Mouse (Mus musculus) right cerebral cortex, adult 18-20 months (tissue): ENCODE results near the gene Sox6.

ENCODE experiments used
- DNase-seq: peaks from one replicate; pipeline ENCODE4 v3.0.0; 2022; ENCODE audit warnings: mixed read lengths

The Sox6 gene

DNA sequence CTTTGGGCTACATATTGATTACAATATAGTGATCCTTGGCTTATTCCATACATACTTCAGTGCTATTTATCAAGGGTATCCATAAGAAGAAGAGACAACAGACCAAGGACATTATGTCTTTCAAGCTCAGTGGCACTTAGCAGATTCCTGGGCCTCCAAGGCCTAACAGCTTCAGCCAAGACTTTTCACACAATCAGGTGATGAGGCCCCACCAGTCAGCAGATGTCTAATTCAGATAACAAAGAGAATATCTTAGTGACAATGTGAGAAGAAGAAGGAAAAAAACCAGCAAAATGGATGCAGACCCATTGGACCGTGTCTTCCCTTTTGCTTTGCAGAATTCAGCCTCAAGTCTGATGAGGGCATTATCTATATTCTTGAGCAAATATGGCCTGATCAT lies 150.0 kb downstream of the Sox6 start:
- no peak for DNase-seq

- no peak for DNase-seq
Observed at GRCm38 (mm10) chr7:115888120-115888519, 150.5 kb downstream of the Sox6 start.

DNA sequence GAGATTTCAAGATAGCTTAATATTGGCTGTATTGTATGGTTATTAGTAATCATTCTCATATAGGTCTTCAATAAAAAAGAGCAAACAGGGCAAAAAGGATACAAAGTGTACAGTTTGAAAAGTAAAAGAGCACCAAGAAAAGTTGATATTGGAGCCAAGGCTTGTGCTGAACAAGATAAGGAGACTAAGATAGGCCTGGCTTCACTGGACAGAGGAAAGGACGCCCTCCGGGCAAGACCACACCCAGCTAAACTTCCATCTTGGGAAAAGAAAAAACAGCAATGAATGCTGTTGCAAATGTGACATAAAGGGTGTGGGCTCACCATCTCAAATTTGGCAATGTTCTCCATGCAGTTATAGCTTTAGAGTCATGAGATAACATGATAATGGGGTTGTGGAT lies 165.7 kb downstream of the Sox6 start:
- no peak for DNase-seq

DNA sequence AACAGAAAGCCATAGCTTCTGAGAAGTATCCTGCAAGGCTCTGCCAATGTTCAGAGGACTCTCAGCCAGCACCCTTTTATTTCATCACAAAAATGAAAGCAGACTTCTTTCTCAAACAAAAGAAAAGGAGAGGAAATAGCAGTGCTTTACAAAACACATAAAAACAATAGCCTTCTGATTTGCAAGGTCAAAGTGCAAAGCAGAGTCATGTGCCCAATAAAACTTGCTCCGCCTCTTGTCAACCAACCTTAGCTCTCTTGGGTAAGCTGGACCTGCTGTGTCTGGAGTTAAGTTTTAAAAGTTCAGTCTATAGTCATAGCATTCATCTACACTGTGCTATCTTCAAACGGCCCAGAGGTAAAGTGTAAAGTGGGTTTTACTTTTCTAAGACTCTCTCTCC lies 170.1 kb downstream of the Sox6 start:
- no peak for DNase-seq

DNA sequence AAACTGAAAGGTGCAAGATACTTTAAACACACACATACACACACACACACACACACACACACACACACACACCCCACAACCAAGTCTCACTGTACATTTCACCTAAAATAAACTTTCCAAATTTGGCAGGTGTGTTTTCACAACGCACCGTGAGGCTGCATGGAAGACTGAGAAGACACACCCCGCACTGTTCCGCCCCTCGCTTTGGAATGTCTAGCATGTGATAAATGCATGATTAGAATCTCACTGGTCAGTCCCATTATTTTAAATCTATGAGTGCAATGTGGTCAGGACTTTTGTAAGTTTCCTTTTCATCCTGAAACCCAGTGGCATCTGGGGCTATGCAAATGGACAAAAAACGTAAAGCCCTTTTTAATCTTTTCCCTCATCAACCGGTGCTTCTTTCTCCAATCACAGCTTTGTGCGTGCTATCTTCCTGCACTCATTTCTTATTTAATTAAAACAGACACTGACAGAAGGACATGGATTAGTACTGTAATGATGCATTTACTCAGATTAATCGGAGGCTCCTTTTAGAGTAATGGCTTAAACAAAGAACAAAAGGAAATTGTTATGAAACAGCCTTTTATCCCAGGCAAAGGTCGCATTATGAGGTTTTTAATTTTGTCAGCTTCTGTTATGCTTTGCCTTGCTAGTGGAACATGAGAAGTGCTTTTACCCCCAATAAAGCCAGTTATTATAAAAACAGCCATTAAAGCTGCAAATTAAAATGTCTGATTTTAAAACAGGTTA lies 170.9 kb downstream of the Sox6 start:
- no peak for DNase-seq

DNA sequence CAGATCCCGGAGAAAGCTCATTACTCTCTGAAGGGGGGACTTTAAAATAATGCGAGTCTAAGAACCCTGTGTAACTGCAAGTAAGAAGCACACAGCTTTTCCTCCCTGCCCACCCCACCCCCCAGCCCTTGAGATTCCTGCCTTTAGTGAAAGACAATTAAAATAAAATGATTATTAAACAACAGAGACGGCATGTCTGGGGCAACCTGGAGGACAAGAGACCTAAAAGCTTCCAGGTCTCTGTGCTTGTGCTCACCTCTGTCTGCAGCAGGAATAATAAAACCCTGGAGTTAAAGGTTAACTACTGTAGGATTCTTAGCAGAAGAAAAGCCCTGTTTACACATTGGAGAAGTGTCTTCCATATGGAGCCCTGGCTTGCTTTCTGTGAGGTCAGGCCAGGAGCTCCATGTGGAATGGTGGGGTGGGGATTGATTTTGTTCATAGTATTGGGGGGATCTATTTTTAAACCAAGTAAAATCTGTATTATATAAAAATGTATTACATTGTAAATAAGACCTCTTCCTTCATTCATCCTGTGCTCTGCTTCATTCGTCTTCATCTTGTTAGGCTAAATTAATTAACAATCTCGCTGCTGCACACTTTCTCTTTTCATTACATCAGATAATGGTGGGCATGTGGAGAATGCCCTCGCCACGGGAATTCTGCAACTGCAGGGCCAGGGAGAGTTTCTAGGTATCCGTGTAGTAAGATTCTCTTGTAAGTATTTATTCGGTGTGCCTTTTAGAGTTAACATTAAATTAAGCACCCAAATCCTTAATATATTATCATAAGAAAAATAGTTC lies 171.7 kb downstream of the Sox6 start:
- no peak for DNase-seq

- no peak for DNase-seq
Observed at GRCm38 (mm10) chr7:115865979-115866697, 172.5 kb downstream of the Sox6 start.

DNA sequence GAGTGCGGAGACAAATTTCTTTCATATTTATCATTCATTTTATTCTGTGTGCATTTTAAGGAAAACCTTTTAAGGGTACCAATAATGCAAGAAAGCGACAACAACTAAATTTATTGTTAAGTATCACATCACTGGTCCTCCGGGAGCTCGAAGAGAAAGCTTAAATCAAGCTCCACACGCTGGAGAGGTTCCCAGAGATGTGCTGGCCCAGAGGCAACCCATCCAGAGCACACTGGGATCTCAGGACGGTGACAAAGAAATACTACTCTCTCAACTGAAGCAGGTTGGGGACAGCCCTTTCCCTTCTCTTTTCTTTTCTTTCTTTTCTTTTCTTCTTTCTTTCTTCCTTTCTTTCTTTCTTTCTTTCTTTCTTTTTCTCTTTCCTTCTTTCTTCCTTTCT lies 173.4 kb downstream of the Sox6 start:
- no peak for DNase-seq

DNA sequence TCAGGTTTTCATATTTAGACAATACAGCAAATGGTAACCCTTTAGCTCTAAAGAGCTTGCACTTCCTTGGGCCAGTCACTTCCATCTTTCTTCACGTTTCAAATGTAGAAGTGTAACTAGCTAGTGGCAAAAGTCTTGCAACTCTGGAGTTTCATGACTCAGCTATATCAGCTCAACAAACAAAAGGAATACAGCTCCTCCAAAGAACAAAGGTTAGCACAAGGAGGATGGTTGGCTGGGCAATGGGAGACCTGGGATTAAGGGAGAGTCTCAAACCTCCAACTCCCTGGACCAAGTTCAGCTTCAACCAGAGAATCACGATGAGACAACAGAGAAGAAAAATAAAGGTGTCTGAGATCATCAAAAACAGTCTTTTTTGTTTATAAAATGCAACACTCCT lies 174.2 kb downstream of the Sox6 start:
- DNase-seq: no peak

DNA sequence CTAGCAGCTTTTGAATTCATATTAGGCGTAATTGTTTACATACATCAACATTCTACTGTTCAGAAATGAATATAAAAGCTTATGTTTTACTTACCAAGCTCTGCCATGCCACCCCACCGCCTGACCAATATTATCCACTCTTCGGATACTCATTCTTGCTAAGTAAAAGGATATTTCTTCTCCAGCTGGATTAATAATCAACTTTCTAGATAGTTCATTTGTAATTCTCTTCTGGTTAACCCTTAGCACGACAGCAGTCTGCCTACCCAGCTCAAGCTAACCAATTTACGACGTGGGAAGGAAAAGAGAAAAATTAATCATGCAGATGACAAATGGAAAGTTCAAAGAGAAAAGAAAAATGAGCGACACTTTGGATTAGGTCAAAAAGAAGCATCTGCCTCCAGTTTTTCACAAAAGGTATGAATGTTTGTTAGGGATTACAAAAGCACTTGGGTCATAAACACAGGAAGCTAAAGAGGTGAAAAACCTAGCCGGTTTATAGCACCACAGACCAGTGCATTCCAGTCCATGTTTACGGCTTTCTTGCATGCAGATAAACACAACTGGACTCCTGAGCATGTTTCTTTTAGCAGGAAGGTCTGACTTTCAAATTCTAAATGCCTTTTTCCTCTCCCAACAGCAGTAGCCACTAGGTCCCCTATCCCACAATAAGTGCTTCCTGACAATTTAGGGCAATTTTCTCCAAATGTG lies 178.8 kb downstream of the Sox6 start:
- DNase-seq: no peak

- DNase-seq: no peak
Observed at GRCm38 (mm10) chr7:115851131-115851530, 187.5 kb downstream of the Sox6 start.

- DNase-seq: no peak
Observed at GRCm38 (mm10) chr7:115845791-115846366, 192.7 kb downstream of the Sox6 start.

- DNase-seq: no peak
Observed at GRCm38 (mm10) chr7:115844910-115845309, 193.7 kb downstream of the Sox6 start.

- DNase-seq: no peak
Observed at GRCm38 (mm10) chr7:115844431-115844830, 194.2 kb downstream of the Sox6 start.

- DNase-seq: no peak
Observed at GRCm38 (mm10) chr7:115842251-115842650, 196.3 kb downstream of the Sox6 start.

DNA sequence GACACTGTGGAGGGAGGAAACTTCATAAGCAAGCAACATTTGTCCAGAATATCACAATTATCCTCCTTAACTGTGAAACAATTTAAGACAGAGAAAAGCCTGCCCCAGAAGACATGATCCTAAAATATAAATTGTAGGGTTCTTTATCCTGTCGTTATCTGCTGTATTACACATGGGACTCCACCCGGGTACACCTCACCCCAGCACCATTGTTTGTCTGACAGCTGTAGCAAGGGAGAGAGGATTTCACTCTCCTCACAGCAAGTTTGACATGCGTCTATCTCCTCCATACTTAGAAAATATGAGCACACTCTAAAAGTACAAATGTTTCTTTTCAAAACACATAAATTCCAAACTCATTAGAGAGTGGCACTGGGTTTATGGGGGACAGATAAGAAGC lies 198.0 kb downstream of the Sox6 start:
- no peak for DNase-seq

GRCm38 (mm10) chr7:115835005-115835404 lies 203.6 kb downstream of the Sox6 start:
- DNase-seq: no peak

GRCm38 (mm10) chr7:115833701-115834100 lies 204.9 kb downstream of the Sox6 start:
- DNase-seq: no peak

DNA sequence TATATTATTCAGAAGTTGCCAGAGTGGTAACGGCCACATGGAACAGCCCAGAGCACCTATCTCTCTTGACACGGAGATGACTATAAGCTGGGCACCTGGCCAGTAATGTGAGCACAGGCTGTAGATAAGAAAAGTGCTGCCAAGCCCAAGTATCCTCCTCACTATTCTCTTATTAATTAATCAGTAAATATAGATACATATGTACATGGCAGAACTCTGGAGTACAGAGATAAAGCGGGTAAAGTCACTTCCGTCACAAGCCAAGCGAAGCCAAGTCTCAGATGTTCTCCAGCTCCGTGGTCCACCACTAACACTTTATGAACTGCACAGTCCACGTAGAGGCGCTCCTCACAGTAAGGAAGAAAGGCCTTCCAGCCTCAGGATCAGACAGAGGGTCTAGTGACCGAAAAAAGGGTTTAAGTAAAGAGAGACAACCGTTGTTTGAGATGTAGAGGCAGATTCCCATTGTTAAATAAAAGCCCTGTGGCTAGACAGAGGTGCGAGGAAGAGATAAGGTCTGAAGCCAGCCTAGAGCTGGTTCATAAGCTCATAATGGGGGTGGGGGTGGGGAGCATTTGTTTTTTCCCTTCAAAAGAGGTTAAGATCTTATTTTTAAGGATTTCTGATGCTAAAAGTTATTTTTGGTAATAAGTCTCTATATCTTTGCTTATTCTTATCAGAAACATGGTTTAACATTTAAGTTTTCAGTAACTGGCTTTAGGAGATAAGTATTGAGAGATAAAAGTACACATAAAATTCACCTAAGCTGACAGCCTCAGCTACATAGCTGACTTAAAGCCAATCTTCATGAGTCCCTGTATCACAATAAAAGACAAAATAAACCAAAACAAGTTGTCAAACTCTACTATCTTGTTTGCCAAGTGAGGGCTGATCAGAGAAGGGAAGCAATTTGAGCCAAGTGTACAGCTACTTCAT lies 207.4 kb downstream of the Sox6 start:
- no peak for DNase-seq

- DNase-seq: no peak
Observed at GRCm38 (mm10) chr7:115830366-115830765, 208.2 kb downstream of the Sox6 start.

DNA sequence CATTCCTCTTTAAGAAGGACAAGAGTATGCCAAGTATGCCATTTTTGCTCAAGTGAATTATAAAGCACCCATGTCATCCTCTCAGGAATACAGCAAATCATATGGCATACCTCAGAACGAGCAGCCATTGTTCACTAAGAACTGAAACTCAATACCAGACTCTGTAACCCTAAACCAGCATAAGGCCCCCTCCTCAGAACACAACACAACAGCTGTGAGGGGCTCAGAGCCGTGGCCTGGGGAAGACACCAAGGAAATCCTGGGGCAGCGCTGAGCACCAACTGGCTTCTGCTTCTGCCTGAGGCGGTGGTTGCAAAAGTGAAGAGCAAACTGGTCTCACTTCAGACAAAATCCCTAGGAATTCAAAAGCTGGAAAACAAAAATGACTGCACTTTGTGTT lies 208.8 kb downstream of the Sox6 start:
- no peak for DNase-seq

- no peak for DNase-seq
Observed at GRCm38 (mm10) chr7:115829260-115829659, 209.3 kb downstream of the Sox6 start.
